Mouse (Mus musculus) kidney, adult 9 months (tissue): Measurements from ENCODE around the gene Agap2.

Experiments
- DNase-seq: peaks from one replicate; pipeline ENCODE4 v3.0.0; 2022

The Agap2 gene

DNA sequence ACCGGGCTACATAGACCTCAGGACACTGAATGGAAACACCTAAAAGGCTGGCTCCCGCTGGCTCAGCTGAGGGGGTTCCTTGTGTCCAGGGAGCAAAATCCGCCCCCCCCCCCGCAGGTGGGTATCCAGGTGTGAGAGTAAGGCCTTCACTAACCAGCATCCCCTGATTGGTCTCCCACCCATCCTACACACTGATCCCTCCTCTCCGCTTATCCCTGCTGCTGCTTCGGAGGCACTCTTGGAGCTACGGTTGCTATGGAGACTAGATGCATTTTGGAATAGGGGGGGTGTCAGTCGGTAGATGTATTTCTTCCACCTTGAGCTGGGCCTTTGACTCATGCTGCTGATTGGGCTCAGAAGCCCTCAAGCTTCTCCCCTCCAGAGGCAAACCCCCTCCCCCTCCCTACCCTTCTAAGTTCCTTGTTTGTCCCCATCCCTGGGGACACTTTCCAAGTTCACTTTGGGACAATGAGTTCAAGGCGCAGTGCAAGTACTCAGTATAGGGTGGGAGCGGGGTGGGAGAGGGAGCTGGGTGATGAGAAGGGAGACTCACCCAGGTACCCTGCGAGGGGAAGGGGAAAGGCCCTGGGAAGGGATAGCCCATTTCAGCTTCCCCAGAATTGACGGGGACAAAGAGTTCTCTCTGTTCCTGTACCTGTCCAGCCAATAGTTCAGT, 3.1 kb downstream of the Agap2 start:
- no peak for DNase-seq

DNA sequence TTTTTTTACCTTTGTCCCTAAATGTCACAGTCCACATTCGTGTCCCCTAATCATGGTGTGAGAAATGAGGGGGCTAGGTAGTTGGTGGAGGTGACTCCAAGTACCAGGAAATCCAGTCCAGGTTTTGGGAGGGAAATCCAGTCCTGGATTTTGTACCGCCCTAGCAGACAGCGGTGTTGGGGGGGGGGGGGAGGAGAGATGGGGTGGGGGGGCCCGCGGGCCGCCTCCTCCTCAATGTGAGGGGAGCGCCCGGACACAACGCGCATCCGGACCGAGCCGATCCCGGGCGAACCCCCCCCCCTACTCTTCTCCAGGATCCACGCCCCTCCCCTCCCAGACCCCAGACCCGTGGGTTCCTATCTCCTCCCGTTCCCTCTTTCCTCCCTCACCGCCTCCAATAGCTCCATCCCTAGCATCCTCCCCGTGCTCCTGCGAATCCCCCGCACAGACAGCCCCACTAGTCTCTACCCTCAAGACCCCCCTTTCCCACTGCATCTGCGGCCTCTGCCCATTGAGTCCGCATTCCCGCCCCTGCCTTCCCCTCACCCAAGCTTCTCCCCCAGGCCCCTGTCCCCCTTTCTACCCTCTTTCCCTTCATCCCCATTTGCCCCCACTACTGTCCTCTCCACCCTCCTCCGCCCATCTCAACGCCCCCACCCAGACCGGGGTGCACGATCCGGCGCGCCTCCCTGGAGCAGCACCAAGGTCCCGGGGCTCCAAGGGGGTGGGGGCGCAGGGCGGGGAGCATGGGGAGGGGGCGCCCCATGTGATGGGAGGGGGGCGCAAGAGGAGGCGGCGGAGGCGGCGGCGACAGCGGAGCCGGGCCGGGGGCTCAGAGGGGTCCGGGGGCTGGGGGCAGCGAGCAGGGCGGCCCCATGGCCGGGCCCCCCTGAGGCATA, 3.8 kb downstream of the Agap2 start:
- no peak for DNase-seq

- DNase-seq, result peak; percentile 23
Observed at GRCm38 (mm10) chr10:127079665-127080391, 4.7 kb downstream of the Agap2 start.

DNA sequence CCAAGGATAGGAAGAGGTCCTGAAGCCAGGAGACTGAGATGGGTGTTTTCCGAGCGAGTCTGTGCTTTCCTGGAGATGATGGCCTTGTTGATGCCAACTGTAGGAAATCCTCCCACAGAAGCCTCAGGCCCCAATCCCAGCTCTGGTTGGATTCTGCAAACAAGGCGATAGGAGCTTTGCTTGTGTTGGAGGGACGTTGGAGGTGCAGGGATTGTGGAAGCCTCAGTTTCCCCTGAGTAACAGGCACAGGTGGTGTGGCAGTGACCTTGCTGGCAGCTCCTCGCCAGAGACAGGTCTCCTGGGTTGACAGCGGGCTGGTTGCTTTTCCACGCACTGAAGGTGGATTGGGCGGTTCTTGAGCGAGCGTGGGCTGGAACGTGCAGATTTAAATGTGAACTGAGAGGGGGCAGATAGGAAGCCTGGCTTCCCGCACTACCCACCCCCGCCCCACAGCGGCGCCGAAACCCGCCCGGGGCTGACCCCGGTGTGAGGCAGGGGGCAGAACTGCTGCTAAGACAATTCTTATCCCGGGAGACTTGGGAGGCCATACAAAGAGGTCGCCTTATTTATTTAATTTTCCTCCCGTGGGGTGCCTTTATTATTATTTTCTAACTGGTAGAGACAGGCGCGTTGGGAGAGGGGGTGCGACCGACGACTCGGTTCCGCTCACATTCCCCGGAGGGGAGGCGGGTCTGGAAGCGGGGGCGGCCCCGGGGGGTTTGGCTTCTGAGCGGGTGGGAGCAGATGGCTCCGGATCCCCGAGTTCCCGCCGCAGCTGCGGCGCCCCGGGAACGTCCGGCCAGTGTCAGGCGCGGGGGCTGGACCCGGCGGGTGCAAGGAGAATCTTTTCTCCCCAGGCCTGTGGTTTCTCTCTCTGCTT, 6.1 kb downstream of the Agap2 start:
- no peak for DNase-seq

DNA sequence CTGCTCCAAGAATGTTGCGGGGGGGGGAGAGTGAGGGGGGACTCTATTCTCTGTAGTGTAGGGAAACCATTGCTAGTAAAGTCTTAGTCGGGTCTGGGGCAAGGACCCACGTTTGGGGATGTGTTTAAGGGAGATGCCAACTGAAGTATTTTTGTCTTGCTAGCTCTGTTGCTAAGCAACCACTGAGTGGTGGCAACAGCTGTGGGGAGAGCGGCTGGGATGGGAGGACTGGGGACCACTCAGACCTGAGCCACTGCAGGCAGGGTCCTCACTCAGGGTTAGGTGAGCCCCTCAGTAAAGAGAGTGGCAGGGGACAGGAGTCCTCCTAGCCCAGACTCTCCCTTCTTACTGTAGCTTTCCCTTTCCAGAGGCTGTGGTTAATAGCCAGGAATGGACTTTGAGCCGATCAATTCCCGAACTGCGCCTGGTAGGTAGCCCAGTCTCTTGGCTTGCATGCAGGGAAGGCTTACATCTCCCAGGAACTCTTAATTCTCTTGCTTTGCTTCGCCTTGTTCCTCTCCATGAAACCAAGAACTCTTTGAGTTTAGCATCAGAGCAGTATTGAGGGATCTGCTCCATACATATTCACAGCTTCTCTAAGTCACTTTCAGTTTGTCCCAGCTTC, 7.0 kb downstream of the Agap2 start:
- DNase-seq, result no peak

GRCm38 (mm10) chr10:127083292-127083914, 8.3 kb downstream of the Agap2 start:
- DNase-seq, result no peak

- no peak for DNase-seq
Observed at GRCm38 (mm10) chr10:127083915-127084306, 8.8 kb downstream of the Agap2 start.

GRCm38 (mm10) chr10:127085052-127085451, 10.0 kb downstream of the Agap2 start:
- no peak for DNase-seq

GRCm38 (mm10) chr10:127085633-127086032, 10.5 kb downstream of the Agap2 start:
- DNase-seq, result no peak

DNA sequence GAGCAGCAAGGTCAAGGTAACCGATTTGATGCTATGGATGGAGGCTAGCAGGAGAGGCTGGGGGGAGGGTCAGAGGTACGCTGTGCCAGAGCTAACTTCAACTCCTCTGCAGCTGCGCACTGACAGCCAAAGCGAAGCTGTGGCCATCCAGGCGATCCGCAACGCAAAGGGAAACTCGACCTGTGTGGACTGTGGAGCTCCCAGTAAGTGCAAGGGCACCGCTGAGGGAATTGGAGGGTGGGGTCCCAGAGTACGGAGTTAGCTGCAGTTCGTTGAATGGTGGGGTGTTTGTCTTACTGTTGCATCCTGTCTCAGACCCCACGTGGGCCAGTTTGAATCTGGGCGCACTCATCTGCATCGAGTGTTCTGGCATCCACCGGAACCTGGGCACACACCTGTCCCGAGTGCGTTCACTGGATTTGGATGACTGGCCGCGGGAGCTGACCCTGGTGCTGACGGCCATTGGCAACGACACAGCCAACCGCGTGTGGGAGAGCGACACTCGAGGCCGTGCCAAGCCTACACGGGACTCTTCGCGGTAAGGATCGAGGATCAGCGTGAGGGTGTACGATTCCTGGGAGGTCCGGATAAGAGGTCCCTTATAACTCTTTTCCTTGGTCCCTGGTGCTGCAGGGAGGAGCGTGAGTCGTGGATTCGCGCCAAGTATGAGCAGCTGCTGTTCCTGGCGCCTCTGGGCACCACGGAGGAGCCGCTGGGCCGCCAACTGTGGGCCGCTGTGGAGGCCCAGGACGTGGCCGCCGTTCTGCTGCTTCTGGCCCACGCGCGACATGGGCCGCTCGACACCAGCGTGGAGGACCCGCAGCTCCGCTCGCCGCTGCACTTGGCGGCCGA, 15.7 kb downstream of the Agap2 start:
- DNase-seq, result peak; percentile 79

- DNase-seq, result peak; percentile 35
Observed at GRCm38 (mm10) chr10:127091507-127092396, 16.7 kb downstream of the Agap2 start.

DNA sequence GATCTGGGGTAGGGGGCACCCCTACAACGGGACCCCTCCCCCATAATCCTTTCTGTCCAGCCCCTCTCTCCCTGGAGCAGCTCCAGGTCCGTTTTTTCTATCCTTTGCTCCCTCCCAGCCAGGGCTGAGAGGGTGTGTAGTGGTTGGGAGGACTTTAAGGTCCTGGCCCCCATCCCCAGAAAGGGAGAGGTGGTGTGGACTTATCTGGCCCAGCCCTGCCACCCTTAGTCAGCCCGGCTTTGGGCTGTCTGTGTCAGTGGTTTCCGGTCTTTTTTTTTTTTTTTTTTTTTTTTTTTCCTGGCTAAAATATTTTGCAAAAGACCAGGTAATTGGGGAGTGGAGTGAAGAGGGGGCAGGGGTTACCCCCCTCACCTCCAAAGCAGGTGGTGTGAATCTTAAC, 17.7 kb downstream of the Agap2 start:
- DNase-seq, result no peak

DNA sequence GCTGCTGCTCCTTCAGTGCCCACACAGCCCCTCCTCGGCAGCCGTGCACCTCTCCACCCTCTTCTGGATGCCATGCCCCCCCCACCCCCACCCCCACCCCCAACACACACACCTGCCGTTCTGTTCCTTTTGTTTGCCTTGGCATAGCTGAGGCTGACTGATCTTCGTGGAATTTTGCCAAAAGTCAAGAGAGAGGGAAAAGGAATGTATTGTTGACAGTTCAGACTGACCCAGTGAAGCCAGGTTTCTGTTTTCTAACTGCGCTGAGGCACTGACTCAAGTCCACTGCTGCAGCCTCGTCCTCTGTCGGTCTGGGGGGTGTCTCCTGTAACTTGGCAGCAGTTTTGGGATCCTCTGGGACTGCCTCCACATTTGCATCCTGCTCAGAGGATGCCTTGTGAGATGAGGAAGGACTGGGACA, 19.3 kb downstream of the Agap2 start:
- peak; percentile 41 for DNase-seq

- no peak for DNase-seq
Observed at GRCm38 (mm10) chr10:127098514-127098913, 23.4 kb downstream of the Agap2 start.

DNA sequence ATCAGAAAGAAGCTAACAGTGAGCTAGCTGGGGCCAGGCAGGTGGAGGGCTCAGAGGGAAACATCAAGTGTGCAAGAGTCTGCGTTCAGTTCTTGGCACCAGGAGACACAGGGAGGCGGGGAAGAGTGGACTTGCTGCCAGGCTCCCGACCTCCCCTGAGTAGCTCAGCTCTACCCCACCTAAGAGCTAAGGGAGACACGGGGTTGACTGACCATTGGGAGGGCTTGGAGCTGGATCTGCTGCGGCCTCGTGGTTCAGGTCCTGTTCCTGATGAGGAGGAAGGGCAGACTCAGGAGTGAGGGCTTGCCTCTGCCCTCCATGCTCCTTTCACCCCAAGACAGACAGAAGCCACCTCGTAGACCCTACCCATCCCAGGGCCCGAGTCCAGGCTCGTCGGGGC, 24.1 kb downstream of the Agap2 start:
- no peak for DNase-seq

DNA sequence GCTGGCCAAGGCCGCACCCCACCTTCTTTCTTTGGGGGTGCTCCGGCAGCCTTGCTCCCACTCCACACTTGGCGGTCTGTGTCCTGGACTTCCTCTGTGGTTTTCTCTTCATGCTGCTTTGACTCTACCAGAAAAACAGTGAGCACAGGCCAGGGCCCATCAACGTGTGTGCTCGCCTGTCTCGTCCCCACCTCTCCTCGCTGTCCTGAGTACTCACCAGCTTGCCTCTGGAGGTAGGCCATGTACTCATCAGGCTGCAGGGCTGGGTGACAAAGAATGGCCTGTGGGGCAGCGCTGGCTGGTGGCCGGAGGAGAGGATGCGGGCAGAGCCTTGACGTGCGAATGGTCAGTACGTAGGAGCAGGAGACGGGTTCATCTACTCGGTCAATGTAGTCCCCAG, 24.8 kb downstream of the Agap2 start:
- no peak for DNase-seq

GRCm38 (mm10) chr10:127100414-127100813, 25.3 kb downstream of the Agap2 start:
- no peak for DNase-seq

- DNase-seq, result no peak
Observed at GRCm38 (mm10) chr10:127101151-127101550, 26.1 kb downstream of the Agap2 start.

DNA sequence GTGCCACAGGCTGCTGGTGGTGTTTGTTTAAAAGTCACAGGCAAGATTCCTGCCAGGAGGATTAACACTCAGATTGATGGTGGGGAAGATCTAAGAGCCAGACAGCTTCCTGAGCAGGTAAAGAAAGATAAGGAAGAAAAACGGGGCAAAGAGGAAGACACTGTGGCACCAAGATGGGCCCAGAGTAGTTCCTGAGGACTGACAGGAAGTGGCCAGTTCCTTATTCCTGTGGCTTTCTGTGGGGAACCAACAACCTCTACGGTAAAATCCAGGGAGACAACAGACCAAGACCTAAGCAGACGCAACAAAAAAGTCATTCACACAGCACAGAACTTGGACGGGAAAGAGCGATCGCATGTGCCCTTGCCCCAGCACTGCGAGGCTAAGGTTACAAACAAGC, 28.5 kb downstream of the Agap2 start:
- DNase-seq, result no peak
